Mouse (Mus musculus): ENCODE results near the gene Smarcb1. TPM values are rescaled to one million over a fixed set of nuclear protein-coding genes. Genes with fewer than 3 reads are reported as not detected.

Smarcb1 gene
- polyA plus RNA-seq, 1 experiment from 2014 or later: 109 TPM

- ATAC-seq (no peak), DNase-seq (ENCODE audit: low spot score) (no peak)
- H3K36me3 ChIP-seq (ENCODE audit: insufficient read depth, low read length): no peaks in the 10 kb centered on the region
- no peak overlapping the region for H3K4me3 ChIP-seq (ENCODE audit: low read depth, low read length)
- H3K4me2 ChIP-seq (replicated peaks; ENCODE audit: low read depth, low read length): no peak overlapping the region
- WGBS: 79% methylated on average over 3 of the region's 3 CpGs
- TF ChIP-seq EP300 (IDR thresholded peaks at IDR 0.05): no peak
- TF ChIP-seq CTCF (IDR thresholded peaks at IDR 0.05): no peak
- H3K4me1 ChIP-seq (ENCODE audit: insufficient read depth, low read depth, low read length): no peaks in the 10 kb centered on the region
- no peaks in the 10 kb centered on the region for H3K27me3 ChIP-seq (replicated peaks; ENCODE audit: insufficient read depth, low read length)
- H3K27ac ChIP-seq (ENCODE audit: low read length): no peak overlapping the region
- H3K9me3 ChIP-seq (ENCODE audit: low read length): no peaks in the 10 kb centered on the region
- H3K9ac ChIP-seq (replicated peaks; ENCODE audit: low read depth): no peak overlapping the region
Measured at GRCm38 (mm10) chr10:75878836-75879235, 42.6 kb downstream of the Smarcb1 start.

GRCm38 (mm10) chr10:75873543-75874170 lies 47.8 kb downstream of the Smarcb1 start:
- no peak for ATAC-seq
- Histone ChIP-seq H3K4me2 (replicated peaks; ENCODE audit: low read depth, low read length) (no peak overlapping the region), H3K9me3 (ENCODE audit: low read length) (no peaks in the 10 kb centered on the region), H3K36me3 (ENCODE audit: insufficient read depth, low read length) (no peaks in the 10 kb centered on the region), H3K9ac (replicated peaks; ENCODE audit: low read depth) (no peak overlapping the region), H3K4me3 (ENCODE audit: low read depth, low read length) (no peak overlapping the region), H3K27me3 (replicated peaks; ENCODE audit: insufficient read depth, low read length) (no peaks in the 10 kb centered on the region), H3K4me1 (ENCODE audit: insufficient read depth, low read depth, low read length) (0 out of 2 replicates have a peak, but pooled peaks cover 5% of the 10 kb centered on the region), H3K27ac (ENCODE audit: low read length) (no peak overlapping the region)
- no peak for DNase-seq (ENCODE audit: low spot score)
- TF ChIP-seq CTCF (IDR thresholded peaks at IDR 0.05): no peak
- TF ChIP-seq EP300 (IDR thresholded peaks at IDR 0.05): no peak
- 34% methylated on average over 10 of the region's 10 CpGs for WGBS

DNA sequence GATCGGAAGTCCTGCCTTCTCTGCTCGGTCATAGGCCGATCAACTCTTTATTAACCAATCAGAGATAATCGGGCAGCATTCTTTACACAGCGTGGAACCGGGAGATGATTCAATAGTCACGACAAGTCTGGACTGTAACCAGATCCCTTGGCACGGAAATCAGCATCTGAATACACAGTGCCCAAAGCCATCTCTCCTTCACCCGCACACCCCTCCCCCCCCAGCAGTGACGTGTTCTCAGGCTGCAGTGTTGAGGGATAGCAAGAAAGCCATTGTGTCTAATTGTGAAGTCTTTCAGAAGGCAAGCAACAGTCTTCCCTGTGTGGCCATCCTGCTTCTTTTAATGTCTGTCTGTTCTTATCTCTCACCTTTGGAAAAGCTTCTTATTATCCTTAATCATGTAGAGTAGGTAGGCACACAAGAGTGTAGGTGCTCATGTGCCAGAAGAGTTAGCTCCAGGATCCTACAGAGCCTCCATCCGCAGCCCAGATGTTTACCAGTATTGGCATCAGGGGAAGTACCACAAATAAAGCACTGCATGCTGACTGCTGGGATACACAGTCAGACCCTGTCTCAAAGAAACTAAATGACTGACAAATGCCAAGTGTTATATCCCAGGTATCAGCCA lies 48.4 kb downstream of the Smarcb1 start:
- Histone ChIP-seq H3K9ac (replicated peaks; ENCODE audit: low read depth) (no peak overlapping the region), H3K9me3 (ENCODE audit: low read length) (no peaks in the 10 kb centered on the region), H3K4me3 (ENCODE audit: low read depth, low read length) (0 out of 2 replicates have a peak overlapping the region, but pooled peaks have one; percentile 12), H3K27ac (ENCODE audit: low read length) (no peak overlapping the region), H3K36me3 (ENCODE audit: insufficient read depth, low read length) (no peaks in the 10 kb centered on the region), H3K4me1 (ENCODE audit: insufficient read depth, low read depth, low read length) (0 out of 2 replicates have a peak, but pooled peaks cover 5% of the 10 kb centered on the region), H3K27me3 (replicated peaks; ENCODE audit: insufficient read depth, low read length) (no peaks in the 10 kb centered on the region), H3K4me2 (replicated peaks; ENCODE audit: low read depth, low read length) (peak overlapping the region; percentile 50)
- WGBS: 4% methylated on average over 11 of the region's 11 CpGs
- DNase-seq (ENCODE audit: low spot score) (peak; percentile 67), ATAC-seq (peak; percentile 96)
- TF ChIP-seq EP300 (IDR thresholded peaks at IDR 0.05) (no peak), CTCF (IDR thresholded peaks at IDR 0.05) (no peak)

DNA sequence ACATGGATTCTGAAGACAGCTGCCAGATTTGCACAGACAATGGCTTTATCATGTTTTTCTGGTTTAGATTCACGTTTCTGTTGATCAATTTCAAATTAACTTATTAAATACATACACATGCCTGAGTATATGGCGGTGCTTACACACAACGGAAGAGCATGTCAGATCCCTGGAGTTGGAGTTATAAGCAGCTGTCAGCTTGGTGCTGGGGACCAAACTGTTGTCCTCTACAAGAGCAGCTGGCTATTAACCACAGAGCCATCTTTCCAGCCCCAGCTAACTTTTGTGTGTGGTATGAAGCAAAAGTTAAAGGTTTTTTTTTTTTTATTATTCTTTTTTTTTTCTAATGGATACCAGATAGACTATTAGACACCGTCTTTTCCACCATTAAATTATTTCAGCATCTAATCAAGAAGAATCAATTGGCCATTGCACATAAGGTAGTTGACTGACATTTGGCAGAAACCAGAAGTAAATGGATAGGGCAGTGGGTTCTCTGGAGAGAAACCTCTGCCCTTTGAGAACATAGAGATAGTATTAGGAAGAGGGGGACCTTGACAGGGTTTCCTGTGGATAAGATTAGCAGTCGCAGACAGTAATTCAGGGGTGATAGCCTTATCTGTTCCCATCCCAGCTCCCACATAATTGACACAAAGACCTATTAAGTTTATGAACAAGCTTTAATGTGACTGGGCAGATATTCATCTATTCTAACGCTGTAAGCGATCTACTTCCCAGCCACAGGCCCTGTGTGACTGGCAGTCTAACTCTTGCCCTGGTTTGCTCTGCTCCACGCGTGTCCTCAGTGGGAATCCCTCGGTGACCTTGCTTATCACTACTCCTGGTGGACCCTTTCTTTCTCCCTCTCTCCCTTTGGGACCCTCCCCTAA lies 49.1 kb downstream of the Smarcb1 start:
- Histone ChIP-seq H3K27ac (ENCODE audit: low read length) (no peak overlapping the region), H3K4me2 (replicated peaks; ENCODE audit: low read depth, low read length) (peak overlapping the region; percentile 50), H3K27me3 (replicated peaks; ENCODE audit: insufficient read depth, low read length) (no peaks in the 10 kb centered on the region), H3K36me3 (ENCODE audit: insufficient read depth, low read length) (no peaks in the 10 kb centered on the region), H3K4me1 (ENCODE audit: insufficient read depth, low read depth, low read length) (0 out of 2 replicates have a peak, but pooled peaks cover 5% of the 10 kb centered on the region), H3K9ac (replicated peaks; ENCODE audit: low read depth) (no peak overlapping the region), H3K9me3 (ENCODE audit: low read length) (no peaks in the 10 kb centered on the region), H3K4me3 (ENCODE audit: low read depth, low read length) (0 out of 2 replicates have a peak overlapping the region, but pooled peaks have one; percentile 12)
- DNase-seq (ENCODE audit: low spot score) (no peak), ATAC-seq (no peak)
- TF ChIP-seq CTCF (IDR thresholded peaks at IDR 0.05): no peak
- no peak for TF ChIP-seq EP300 (IDR thresholded peaks at IDR 0.05)
- WGBS: 37% methylated on average over 10 of the region's 10 CpGs

DNA sequence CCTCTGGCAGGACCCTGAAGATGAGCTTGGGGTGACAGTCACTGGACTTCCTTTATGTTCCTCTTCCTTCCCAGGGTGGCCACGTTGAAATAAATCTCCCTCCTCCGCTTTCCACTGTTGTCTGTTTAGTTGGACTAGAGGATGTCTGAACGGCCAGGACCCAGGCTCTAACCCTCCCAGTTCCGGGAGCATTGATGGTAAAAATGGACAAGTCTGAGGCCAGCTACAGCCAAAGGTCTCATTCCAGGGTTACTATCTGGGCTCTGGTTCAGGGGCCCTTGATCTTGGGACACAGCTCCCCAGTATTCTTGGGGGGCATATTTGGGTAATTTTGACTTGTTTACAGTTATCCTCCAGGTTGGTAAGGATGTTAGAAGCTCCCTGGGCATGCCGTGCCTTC lies 59.8 kb downstream of the Smarcb1 start:
- DNase-seq (ENCODE audit: low spot score) (no peak), ATAC-seq (no peak)
- no peak overlapping the region for H3K4me2 ChIP-seq (replicated peaks; ENCODE audit: low read depth, low read length)
- H3K9ac ChIP-seq (replicated peaks; ENCODE audit: low read depth): no peak overlapping the region
- TF ChIP-seq CTCF (IDR thresholded peaks at IDR 0.05): no peak
- TF ChIP-seq EP300 (IDR thresholded peaks at IDR 0.05): no peak
- no peaks in the 10 kb centered on the region for H3K9me3 ChIP-seq (ENCODE audit: low read length)
- H3K36me3 ChIP-seq (ENCODE audit: insufficient read depth, low read length): no peaks in the 10 kb centered on the region
- no peaks in the 10 kb centered on the region for H3K27me3 ChIP-seq (replicated peaks; ENCODE audit: insufficient read depth, low read length)
- H3K4me1 ChIP-seq (ENCODE audit: insufficient read depth, low read depth, low read length): peaks cover 4% of the 10 kb centered on the region; the same call in 1 of the 2 replicates
- no peak overlapping the region for H3K4me3 ChIP-seq (ENCODE audit: low read depth, low read length)
- 73% methylated on average over 5 of the region's 5 CpGs for WGBS
- no peak overlapping the region for H3K27ac ChIP-seq (ENCODE audit: low read length)

GRCm38 (mm10) chr10:75860746-75861145 lies 60.7 kb downstream of the Smarcb1 start:
- DNase-seq (ENCODE audit: low spot score) (peak; percentile 37), ATAC-seq (no peak)
- no peaks in the 10 kb centered on the region for H3K27me3 ChIP-seq (replicated peaks; ENCODE audit: insufficient read depth, low read length)
- TF ChIP-seq CTCF (IDR thresholded peaks at IDR 0.05): no peak
- TF ChIP-seq EP300 (IDR thresholded peaks at IDR 0.05): no peak
- H3K9me3 ChIP-seq (ENCODE audit: low read length): no peaks in the 10 kb centered on the region
- no peak overlapping the region for H3K27ac ChIP-seq (ENCODE audit: low read length)
- no peak overlapping the region for H3K9ac ChIP-seq (replicated peaks; ENCODE audit: low read depth)
- 27% methylated on average over 7 of the region's 7 CpGs for WGBS
- peaks cover 4% of the 10 kb centered on the region; the same call in 1 of the 2 replicates for H3K4me1 ChIP-seq (ENCODE audit: insufficient read depth, low read depth, low read length)
- no peak overlapping the region for H3K4me3 ChIP-seq (ENCODE audit: low read depth, low read length)
- no peak overlapping the region for H3K4me2 ChIP-seq (replicated peaks; ENCODE audit: low read depth, low read length)
- no peaks in the 10 kb centered on the region for H3K36me3 ChIP-seq (ENCODE audit: insufficient read depth, low read length)
